Mouse (Mus musculus) lung, postnatal 36 days (tissue): ENCODE measurements at regions not wholly inside any gene's neighbourhood (a gene's known extent, or its start where the extent isn't known, plus 50 kb on each side); places are given as distances from the start of the nearest gene placed in this dataset.
A peak's percentile ranks its signal among the peaks of the same experiment; 100 is the strongest.

Experiments
- DNase-seq: peaks from one replicate; pipeline ENCODE4 v3.0.0; 2022; ENCODE audit warnings: mixed read lengths

DNA sequence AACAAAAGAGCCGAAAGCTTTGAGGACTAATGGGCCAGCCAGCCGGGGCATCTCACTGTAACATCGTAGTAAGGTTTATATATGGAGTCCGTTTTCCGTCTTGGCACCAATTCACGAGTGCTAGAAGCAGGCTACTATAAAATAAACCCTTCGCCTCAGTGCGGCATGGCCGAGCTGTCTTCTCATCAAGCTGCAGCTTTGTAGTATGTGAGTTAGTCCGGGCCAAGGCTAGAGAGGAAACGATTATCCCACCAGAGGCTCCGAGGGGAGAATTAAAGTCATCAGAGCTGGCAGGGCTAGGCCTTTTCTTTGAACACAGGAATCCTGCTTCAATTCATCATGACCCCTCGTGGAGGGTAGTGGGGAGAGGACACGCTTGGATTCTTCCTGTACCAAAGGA, 138.9 kb upstream of the Arglu1 start:
- no peak for DNase-seq

DNA sequence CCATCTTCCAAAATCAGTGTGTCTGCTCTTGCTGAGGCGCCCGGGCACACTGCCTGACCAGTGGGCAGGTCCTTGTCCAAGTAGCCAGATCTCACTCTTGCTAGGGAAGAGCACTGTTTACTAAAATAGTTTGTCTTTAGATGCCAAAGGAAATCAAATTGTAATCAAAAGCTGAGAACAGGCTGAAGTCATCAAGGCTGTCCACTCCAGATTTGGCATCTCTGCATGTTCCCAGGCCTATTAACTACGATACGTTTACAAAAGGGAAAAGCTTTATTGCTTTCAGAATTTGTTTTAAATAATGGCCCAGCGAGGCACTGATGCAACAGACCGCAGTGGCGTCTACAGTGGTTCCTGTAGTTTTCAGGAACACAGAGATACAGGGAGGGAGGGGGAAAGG, 137.2 kb upstream of the Arglu1 start:
- DNase-seq: peak; percentile 86

DNA sequence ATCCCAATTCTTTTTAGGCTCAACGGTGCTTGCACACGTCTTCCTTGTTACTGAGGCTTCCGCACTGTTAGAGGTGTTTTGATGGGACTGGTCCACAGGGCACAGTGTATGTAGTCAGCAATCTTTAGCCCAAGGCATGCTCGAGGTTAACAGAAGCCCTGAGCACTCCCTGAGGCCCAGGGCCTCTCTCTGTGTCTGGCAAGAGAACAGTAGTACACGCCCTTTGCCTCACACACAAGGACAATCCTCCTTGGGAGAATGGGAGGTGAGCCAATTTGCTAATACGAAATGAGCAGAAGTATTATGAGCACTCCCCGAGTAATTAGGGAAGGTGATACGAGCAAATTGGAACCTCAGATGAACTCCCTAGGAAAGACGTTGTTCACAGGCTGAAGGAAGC, 136.5 kb upstream of the Arglu1 start:
- peak; percentile 82 for DNase-seq

DNA sequence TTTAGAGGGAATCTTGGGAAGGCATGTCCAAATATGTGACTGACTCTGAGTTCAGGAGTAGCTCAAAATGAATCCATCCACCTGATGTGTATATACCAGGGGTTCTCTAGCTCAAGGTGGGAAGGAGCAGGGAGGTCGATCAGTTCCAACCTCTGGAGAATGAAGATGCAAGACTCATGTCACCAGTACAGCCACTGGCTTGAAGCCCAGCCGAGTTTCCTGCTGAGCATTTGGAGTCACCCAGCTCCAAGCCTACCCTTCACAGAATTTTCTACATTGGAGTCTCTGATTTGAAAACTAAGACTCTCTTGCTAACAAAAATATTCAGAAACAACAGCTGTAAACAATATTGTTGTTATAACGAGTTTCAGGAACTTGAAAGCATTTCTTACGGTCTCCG, 134.6 kb upstream of the Arglu1 start:
- peak; percentile 43 for DNase-seq

DNA sequence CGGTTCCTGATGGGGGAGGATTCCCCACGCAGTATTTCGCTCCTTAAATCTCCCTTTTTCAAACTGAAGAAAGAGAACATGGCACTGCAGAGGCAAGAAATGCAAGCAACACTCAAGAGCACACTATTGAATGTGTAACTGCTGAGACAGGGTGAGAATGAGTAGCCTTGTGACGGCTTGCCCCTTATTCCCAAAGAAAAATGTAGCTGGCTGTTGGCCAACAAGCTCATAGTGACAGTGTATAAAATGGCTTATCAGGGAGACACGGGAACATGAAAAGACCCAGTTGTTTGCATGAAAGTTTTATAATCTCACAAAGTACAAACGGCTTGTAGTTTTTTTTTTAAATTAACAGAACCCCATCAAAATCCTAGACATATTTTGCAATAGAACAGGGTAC, 130.8 kb upstream of the Arglu1 start:
- DNase-seq: no peak

DNA sequence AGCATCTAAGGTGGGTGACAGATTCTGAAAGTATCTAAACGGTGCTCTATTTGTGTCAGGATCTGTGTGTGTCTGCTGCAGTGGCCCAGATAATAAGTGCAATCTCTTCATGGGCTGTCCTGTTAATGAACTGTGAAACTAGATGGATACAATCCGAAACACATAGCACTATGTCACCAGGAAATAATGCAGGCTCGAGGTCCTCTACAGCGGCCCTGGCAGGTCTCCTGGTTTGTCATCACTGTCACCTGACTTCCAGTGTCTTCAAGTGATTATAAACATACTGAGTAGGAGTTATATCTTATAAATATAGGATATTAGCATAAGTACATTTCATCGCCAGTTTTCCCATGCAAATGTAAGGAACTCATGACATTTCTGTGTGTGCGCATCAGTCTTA, 130.3 kb upstream of the Arglu1 start:
- DNase-seq: no peak

DNA sequence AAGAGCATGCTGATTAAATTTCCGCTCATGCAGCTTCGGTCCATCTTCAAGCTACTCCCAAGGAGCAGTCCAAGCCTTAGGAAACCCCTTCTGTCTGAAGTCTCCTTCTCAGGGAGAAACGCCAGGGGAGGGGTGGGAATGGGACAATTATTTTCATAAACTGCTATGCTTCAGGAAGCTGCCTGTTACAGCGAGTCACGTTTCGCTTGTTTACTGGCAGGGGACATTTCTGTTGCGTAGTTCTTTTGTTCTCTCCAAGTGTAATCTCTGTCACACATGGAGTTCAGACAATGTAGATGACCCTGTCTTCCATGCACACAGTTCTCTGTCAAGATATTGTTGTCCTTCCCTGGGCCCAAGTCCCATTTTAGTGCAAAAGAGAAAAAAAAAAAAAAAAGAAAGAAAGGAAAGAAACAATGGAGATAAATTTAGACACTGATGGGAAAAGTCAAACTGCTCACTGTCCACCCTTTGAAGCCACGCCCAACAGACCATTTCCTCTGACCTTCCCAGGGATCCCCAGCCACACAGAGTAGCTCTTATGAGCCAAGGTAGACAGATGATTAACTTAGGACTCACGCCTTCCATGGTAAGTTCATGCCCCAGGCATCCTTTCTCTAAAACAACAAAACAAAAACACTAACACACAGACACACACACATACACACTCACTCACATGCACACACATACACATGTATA, 129.1 kb upstream of the Arglu1 start:
- peak; percentile 82 for DNase-seq

DNA sequence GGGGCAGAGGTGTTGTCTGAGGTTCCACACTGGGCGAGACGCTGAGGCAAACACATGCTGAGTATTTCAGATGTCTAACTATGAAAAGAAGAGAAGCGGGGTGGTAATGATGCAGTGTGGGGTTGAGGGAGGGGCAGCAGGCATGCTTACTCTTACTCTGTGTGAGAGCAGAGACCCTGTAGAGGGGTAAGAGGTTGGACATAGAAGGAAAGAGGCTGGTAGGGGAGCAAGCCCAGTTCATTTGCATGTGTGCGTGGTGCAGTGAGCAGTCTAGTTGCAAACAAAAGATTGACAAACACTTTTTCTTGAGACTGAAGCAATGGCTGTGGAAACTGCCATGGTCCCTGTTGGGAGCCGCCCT, 122.5 kb upstream of the Arglu1 start:
- no peak for DNase-seq

DNA sequence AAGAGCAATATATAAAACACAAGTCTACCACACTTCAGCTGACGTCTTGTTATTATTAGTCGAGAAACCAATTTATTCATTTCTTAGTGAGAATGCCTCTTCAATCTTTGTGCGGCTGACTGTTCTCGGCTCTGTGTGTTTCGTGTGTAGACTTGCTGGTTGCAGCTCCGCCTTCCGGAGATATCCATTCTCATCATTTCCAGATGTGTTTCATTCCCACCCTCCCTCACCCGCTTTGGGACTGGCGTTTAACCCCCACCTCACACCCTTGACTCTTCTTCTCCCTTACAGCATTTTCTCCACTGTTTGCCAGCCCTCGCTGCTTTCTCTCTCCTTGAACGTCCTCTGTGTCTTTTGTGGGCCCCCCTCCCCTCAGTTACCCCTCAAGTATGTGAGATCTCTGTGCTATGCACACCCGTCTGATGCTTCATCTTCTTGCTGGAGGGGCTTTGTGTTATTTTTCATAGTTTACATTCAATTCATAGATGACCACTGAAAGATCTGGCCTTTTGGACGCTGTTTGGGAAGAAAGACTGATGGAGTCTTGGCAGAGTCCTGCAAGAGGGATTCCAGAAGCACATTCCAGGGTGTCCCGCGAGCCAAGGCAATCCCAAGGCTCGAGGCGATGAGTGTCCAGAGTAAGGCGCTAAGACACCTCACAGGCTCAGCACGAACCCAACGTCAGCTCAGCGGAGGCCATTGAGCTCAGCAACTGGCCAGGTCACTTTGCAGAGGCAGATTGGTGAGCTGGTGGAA, 121.9 kb upstream of the Arglu1 start:
- no peak for DNase-seq

DNA sequence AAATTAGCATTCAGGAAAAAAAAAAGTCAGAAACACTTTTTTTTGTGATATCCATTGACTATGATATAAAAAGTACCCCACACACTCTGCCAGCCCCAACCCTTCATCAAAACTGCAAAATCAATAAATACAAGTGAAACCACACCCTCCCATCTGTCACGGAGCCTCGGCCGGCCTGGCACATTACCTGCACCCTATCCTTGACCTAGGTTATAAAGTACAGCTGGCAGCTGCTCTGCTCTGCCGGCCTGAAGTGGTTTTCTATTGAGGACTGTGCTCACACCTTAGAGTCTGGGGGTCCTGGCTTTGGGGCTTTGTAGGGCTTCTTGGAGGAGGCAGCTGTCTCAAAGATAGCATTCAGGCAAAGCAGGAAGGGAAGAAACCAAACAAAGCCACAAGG, 120.6 kb upstream of the Arglu1 start:
- DNase-seq: no peak

DNA sequence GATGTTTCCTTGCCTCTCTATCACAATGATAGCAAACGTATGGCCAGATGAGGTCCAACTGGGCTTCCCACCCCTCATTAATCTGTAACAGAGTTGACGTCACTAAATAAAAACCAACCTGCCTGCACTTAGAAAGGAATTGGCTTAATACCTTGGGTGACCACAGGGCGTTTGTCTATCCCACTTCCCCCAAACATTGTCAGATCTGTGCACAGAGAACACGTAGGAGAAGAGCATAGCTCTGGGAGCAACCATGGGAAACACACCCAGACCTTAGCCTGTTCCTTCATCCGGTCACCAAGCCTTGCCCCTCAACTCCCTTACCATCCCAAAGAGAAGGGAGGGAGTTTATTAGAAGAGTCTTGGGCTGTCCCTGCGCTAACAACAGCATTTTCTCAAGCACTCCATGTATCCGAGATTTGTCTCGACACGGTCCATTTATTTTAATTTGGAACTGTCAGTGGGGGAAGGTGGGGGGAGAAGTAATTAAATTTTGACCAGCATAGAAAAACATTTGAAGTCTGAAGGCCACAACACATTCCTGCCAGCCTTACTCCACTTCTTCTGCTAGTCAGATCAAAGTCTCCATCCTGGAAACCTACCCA, 119.6 kb upstream of the Arglu1 start:
- DNase-seq: no peak

DNA sequence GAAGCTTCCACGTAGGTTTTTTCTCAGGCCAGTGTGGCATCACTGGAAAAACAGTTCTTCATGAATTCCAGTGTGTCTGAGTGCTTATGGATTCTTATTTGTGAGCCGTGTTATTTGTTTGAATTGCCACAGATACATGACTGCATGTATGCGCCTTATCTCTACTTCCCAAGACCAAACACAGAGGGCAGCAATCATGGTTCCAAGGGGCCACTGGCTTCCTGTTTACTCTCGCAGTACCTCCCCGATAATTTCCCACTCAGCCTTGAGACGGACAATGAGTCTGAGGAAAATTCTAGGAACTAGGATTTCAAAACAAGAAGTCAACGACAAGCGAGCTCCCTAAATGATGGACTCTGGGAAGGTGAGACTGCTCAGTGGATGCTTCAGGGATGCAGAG, 119.0 kb upstream of the Arglu1 start:
- DNase-seq: peak; percentile 64

DNA sequence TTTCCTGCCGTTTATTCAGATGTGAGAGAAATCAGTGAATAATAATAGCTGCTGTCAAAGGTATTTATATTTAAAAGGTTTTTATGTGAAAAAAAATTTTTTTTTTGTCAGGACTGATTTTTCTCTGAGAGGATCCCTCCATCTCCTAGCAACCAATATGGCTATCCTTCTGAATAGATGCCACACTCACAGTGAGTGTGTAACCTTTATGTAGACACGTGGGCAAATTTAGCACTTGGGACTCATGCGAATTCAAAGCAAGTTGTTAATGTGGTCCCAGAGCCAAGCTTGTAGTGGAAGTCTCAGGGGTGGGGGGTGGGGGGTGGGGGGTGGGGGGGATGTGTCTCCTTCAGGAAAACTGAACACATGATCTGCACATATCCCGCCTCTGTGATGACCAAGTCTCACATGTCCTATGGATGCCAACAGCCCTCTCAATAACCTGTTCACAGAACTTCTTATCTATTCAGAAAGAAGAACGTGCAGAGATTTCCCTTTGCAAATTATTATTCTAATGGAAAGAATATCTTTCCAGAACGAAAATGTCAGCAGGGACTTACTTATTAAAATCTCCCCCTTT, 112.5 kb upstream of the Arglu1 start:
- DNase-seq: no peak

DNA sequence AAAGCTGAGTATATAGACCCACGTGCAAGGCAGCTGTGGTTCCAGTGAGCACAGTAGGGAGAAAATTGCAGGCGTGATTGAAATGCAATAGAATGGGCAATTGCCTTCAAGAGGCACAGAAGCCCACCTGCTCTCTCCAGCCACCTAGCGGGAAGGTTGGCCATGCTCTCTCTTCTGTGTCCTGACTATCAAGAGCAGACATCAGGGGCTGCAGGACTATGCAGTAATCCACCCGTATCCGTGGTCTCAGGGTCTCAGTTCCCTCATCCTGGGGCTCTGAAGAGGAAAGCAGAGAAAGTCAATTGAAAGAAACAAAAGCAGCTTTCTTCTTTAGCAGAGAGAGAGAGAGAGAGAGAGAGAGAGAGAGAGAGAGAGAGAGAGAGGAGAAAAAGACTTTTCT, 112.0 kb upstream of the Arglu1 start:
- no peak for DNase-seq

DNA sequence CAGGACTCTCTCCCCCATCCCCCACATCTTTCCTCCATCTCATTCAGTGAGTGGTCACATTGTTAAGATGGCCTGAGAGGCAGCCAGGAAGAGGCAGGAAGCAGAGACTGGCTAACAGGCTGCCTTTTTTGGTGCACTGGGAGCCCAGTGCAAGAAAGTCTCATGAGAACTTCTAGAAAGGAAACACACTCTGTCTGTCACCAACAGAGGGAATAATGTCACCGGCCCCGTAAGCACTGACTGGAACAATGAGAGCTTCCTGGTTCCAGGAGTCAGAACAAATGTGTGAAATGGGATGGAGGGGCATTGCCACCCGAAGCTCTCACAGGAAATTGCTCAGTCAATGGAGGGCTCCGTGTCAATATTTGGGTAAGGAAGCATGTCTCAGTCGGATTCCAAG, 111.3 kb upstream of the Arglu1 start:
- DNase-seq: peak; percentile 44

DNA sequence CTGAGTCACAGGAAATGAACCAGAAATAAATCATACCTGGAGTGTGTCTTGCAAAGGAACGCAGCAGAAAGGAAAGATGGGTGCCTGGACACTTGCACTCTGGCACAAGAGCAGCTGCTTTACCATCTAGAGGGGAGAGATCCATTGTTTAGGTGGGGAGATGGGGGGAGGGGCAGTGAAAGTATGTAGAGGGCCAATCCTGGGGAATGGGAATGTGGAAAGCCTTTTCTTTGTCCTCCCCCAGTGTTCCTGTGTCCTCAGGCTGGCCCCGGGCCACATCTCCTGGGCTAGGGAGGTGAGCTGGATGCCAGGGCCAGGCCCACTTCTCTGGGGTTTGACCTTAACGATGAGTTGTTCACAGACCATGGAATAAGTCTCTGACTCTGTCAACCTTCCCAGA, 107.2 kb upstream of the Arglu1 start:
- DNase-seq: no peak

DNA sequence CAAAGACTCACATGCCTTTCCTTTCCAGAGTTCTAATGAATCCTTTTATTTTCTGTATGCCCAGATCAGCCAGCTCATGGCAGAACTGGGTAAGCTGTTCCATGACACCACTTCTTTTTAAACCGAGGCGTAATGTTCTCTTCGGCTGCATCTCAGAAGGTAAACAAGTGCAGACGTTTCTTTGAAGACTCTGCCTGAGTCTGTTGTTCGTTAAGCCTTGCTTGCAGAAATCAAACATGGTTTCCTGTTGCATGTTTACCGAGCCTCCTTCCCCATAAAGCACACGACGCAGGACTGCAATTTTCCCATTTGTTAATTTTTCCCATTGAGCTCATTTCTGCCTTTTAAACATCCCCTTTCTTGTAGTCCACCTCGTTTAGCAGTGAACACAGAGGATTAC, 106.6 kb upstream of the Arglu1 start:
- no peak for DNase-seq

DNA sequence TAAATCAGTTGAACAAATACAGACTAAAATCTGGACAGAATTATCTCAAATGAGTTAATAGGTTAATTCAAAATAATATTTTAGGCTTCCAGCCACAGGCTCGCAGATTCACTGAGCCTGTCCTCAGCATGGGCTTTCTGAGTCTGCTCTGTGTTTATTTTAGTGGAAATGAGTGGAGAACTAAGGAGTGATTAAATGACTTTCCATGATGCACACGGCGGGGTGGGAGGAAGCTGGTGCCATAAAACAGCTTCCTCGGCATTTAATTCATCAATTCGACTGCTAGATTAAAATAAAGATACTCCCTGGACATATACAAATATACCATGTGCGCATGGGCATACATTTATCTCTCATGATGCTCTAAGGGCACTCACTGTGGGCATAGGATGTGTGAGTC, 104.4 kb upstream of the Arglu1 start:
- DNase-seq: no peak

DNA sequence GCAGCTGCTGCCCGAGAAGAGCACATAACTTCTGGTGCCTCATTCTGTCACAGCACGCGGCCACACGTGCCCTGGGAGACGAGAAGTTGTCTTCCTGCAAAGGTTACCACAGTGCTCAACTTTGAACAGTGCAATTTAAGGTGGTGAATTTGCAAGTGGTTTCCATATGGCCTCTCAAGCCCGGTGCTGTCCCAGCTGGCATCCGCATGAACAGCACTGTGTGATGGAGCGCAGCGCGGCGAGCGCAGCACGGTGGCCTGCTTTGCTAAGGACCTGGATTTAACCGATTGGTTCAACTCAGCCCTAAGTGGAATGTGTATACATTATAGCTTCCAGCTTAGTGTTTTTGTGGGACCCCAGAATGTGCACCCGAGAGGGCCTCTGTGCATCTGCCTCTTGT, 89.6 kb upstream of the Arglu1 start:
- no peak for DNase-seq

DNA sequence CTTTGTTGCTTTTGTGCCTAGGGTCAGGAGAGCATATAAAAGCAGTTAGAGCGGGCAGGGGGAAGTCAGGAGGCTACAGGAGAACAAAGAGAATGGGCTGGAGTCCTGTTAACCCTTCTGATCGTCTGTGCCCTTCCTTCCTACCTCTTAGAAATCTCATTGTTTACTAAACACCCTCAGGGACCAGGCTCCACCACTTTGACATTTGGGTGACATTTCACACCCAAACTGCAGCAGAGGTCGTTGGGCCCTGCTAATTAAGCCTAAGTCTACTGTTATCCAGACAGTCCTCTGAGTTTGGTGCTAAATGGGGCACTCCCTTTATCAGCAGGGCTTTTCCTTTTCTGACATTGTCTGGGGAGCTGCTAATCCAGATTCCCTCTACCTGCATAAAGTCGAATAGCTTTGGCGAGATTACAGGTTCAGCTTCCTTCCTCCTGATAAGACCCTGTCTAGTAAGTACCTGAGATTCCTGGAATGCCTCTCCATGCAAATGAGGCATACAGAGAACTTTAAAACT, 84.2 kb upstream of the Arglu1 start:
- DNase-seq: no peak

DNA sequence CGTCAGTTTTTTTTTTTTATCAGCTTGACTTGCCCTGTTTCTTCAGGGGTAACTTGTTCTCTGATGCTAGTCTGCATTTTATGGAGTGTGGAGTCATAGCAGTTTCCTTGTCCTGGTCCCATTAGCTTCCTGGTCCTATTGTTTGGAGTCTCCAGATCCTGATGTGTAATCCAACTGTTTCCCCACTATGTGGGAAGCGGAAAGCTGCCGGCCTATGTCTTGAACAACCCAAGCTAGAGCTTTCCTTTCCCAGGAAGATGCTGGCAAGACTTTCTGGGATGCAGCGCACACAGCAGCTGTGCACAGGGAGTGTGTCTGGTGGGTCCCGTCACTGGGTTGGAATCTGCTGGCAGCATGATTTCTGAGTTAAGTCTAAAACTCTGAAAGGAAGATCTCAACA, 82.1 kb upstream of the Arglu1 start:
- DNase-seq: peak; percentile 32

DNA sequence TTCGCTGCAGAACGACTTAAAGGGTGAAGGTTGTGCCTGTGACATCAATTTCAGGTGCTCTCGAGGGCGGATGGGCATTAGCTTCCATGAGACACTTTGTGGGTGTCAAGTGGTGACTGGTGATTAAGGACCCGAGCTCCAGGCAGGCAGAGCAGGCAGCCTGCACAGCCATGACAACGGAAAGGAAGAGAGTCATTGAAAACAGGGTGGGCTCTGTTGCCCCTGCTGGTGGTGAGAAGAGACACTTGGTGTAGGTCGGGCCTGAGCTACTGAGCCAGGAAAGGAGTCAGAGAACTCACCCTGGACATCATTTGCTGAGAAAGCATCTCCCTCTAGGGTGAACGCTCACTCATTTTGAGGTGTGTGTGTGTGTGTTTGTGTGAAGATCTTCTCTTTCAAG, 80.1 kb upstream of the Arglu1 start:
- peak; percentile 17 for DNase-seq

DNA sequence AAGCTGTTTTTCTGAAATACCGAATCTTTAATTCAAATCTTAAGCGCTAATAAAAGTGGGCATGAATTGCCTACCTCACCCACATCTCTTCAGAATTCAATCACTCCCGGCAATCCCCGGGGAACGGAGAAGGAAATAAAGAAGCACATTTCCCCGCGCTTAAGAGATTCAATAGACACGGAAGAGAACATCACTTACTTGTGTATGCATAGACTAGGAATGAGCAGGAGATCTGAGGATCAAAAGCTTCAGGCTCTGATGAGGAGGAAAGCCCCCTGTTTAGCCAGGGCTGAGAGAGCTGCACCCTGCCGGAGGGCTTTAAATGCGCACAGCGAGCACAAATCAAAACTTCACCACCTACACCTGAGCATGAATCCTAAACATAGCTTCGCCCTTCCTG, 72.0 kb upstream of the Arglu1 start:
- DNase-seq: no peak

DNA sequence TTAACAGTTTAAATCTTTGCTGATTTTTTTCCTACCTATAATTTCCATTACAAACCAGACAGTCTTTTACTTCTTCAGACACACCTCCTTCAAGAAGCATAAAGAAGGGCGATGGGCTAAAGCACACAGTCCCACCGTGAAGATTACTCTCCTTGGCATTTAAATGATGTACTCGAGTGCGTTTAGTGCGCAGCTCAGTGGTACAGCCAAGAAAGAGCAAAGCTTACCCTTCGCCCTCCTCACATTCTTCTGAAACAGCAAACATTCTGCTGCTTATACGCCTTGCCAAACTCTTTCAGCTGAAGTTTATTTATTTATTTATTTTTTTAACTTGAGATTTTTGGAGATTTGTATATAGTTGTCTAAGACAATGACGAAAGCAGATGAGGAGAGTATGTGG, 68.0 kb upstream of the Arglu1 start:
- no peak for DNase-seq
